Mouse (Mus musculus) forebrain, embryonic 15.5 days (tissue): ENCODE results near the gene Calr. TPM values are rescaled to one million over a fixed set of nuclear protein-coding genes. Genes with fewer than 3 reads are reported as not detected.

Source experiments
- ATAC-seq: fragments of 200-750 bp; cut with Nextera tagmentation; replicated peaks from 2 replicates; pipeline ENCODE4 v1.8.0; 2017; ENCODE audit warnings: mild to moderate bottlenecking, moderate TSS enrichment, moderate library complexity
- H3K27ac ChIP-seq: fragments of 300-500 bp; sonication (generic); replicated peaks from 2 replicates; pipeline ENCODE4 v1.5.1; 2015; ENCODE audit warnings: mild to moderate bottlenecking, inconsistent platforms
- H3K27me3 ChIP-seq: fragments of 300-500 bp; sonication (generic); 2 replicates; pipeline ENCODE4 v1.6.1; 2015; ENCODE audit warnings: inconsistent platforms
- H3K36me3 ChIP-seq: fragments of 300-500 bp; sonication (generic); 2 replicates; pipeline ENCODE4 v1.6.1; 2015; ENCODE audit warnings: mild to moderate bottlenecking, inconsistent platforms
- H3K4me1 ChIP-seq: fragments of 300-500 bp; sonication (generic); 2 replicates; pipeline ENCODE4 v1.6.1; 2015; ENCODE audit warnings: inconsistent platforms
- H3K4me2 ChIP-seq: fragments of 300-500 bp; sonication (generic); replicated peaks from 2 replicates; pipeline ENCODE4 v1.6.1; 2015; ENCODE audit warnings: mild to moderate bottlenecking, inconsistent platforms
- H3K4me3 ChIP-seq: fragments of 300-500 bp; sonication (generic); 2 replicates; pipeline ENCODE4 v1.5.1; 2015; ENCODE audit warnings: mild to moderate bottlenecking, inconsistent platforms
- H3K9ac ChIP-seq: fragments of 300-500 bp; sonication (generic); replicated peaks from 2 replicates; pipeline ENCODE4 v1.6.1; 2015; ENCODE audit warnings: mild to moderate bottlenecking, inconsistent platforms
- H3K9me3 ChIP-seq: fragments of 300-500 bp; sonication (generic); 2 replicates; pipeline ENCODE4 v1.6.1; 2016; ENCODE audit warnings: inconsistent platforms
- WGBS: fragments of 180-500 bp; shearing (Covaris S2); methylation state at CpG from one replicate; pipeline ENCODE4 v1.1.7; 2015; ENCODE audit warnings: mixed read lengths; 5-methylcytosine and 5-hydroxymethylcytosine counted together
- microRNA-seq: library from miRNA; unstranded; fragments of <30 nt; microRNA quantifications from one replicate; pipeline ENCODE4, GENCODE M21; 2016
- polyA plus RNA-seq: library from polyadenylated mRNA; unstranded; fragments of >200 nt; fragmentation: Nextera tagmentation; extraction: Ambion mirVana; gene quantifications from 2 replicates; pipeline ENCODE4 v1.2.1, GENCODE M21; 2015

Gene Calr
- polyA plus RNA-seq, 1 experiment from 2014 or later, result 559 TPM

DNA sequence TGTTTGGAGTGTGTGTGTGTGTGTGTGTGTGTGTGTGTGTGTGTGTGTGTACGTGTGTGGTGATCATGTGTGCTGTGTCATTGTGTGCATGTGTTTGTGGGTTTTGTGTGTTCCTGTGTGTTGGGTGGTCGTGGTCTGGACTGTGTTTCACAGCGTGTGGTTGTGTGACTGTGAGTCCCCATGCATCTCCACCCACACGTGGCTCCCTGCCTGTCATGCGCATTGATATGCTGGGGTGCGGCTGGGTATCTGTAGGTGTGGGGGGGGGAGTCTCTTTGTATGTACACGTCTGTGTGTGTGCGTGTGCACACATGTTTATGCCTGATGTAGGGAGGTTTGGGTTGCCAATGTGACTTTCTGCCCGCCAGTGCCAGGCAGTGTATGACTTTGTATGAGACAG lies 53.6 kb downstream of the Calr start:
- peak overlapping the region; percentile 8; the same call in 1 of the 2 replicates for H3K4me3 ChIP-seq
- 51% methylated on average over 9 of the region's 9 CpGs for WGBS
- no peak for ATAC-seq
- peak overlapping the region; percentile 35 for H3K4me2 ChIP-seq
- peak overlapping the region; percentile 97 for H3K27ac ChIP-seq
- peaks cover 99% of the 10 kb centered on the region for H3K4me1 ChIP-seq
- H3K9ac ChIP-seq, result peak overlapping the region; percentile 34; the same call in 1 of the 2 replicates
- H3K9me3 ChIP-seq, result no peaks in the 10 kb centered on the region
- no peaks in the 10 kb centered on the region for H3K36me3 ChIP-seq
- H3K27me3 ChIP-seq, result no peaks in the 10 kb centered on the region

DNA sequence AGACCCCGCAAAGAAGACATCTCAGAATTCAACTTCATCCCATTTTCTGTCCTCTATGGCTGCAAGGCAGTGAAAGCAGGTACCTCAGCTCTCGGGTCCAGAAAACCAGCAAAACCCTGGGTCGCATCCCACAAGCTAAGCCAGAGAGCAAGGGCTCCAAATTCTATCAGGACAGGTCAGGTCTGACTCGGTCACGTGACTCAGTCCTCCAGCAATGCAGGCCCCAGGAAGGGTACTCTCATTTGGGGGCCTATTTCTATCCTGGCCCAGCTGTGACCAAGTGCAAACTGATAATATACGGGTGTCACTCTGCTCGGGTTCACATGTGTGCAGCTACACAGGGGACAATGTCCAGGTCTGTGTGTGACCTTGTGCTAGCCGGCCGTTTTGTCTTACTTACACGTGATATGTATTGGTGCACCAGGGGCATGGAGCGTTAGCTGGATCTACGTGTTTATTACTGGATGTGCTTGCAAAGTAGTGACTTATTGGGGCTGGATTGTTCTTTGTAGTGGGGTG lies 54.2 kb downstream of the Calr start:
- ATAC-seq, result no peak
- 71% methylated on average over 12 of the region's 12 CpGs for WGBS
- Histone ChIP-seq H3K4me3 (no peak overlapping the region), H3K27me3 (no peaks in the 10 kb centered on the region), H3K9me3 (no peaks in the 10 kb centered on the region), H3K9ac (0 out of 2 replicates have a peak overlapping the region, but pooled peaks have one; percentile 34), H3K4me1 (peaks cover 99% of the 10 kb centered on the region), H3K36me3 (no peaks in the 10 kb centered on the region), H3K27ac (peak overlapping the region; percentile 97), H3K4me2 (no peak overlapping the region; the same call in 1 of the 2 replicates)

Small RNA genes within 50 kb of the gene (microRNA-seq; reads per million reads assigned to microRNA genes)
- gene Mir7069, result 1.8 reads per million

Other genes starting within 250 kb of the Calr start
- 26.0 and 33.4 TPM in 2 replicates for gene Ier2, start 184.1 kb downstream of the Calr start, polyA plus RNA-seq
- 62.4 and 64.0 TPM in 2 replicates for gene Trmt1, start 160.6 kb downstream of the Calr start, polyA plus RNA-seq
- 15.5 and 16.4 TPM in 2 replicates for gene Nacc1, start 159.1 kb downstream of the Calr start, polyA plus RNA-seq
- gene Lyl1, start 145.5 kb downstream of the Calr start, polyA plus RNA-seq, result 2.1 and 2.5 TPM in 2 replicates
- 2.7 TPM in 2 replicates for gene G430095P16Rik, start 123.9 kb downstream of the Calr start, polyA plus RNA-seq
- gene Nfix, start 46.6 kb downstream of the Calr start, polyA plus RNA-seq, result 413 and 445 TPM in 2 replicates
- gene Dand5, start 24.1 kb downstream of the Calr start, polyA plus RNA-seq, result 8.1 and 8.9 TPM in 2 replicates
- gene Gadd45gip1, start 15.4 kb downstream of the Calr start, polyA plus RNA-seq, result 36.3 and 39.9 TPM in 2 replicates
- gene Rad23a, start 6.3 kb downstream of the Calr start, polyA plus RNA-seq, result 82.1 and 85.1 TPM in 2 replicates
- gene Farsa, start 10.1 kb upstream of the Calr start, polyA plus RNA-seq, result 122 and 127 TPM in 2 replicates
- 55.0 and 64.4 TPM in 2 replicates for gene Syce2, start 25.2 kb upstream of the Calr start, polyA plus RNA-seq
- gene Gcdh, start 47.0 kb upstream of the Calr start, polyA plus RNA-seq, result 36.2 and 37.4 TPM in 2 replicates
- 0.75 and 0.87 TPM in 2 replicates for gene Klf1, start 55.0 kb upstream of the Calr start, polyA plus RNA-seq
- 5.6 TPM in 2 replicates for gene Dnase2a, start 61.6 kb upstream of the Calr start, polyA plus RNA-seq
- 48.3 and 52.5 TPM in 2 replicates for gene Mast1, start 90.4 kb upstream of the Calr start, polyA plus RNA-seq
- gene Rtbdn, start 100.1 kb upstream of the Calr start, polyA plus RNA-seq, result 2.0 and 2.3 TPM in 2 replicates
- gene Gm49661, start 122.5 kb upstream of the Calr start, polyA plus RNA-seq, result not detected in 2 replicates
- 1,445 and 1,467 TPM in 2 replicates for gene Prdx2, start 122.7 kb upstream of the Calr start, polyA plus RNA-seq
- gene Rnaseh2a, start 122.8 kb upstream of the Calr start, polyA plus RNA-seq, result 96.4 and 98.5 TPM in 2 replicates
- 7.6 TPM in 2 replicates for gene Junb, start 131.8 kb upstream of the Calr start, polyA plus RNA-seq
- gene Hook2, start 143.7 kb upstream of the Calr start, polyA plus RNA-seq, result 28.0 and 29.7 TPM in 2 replicates
- not detected in 2 replicates for gene Best2, start 167.6 kb upstream of the Calr start, polyA plus RNA-seq
- 152 and 154 TPM in 2 replicates for gene Asna1, start 178.3 kb upstream of the Calr start, polyA plus RNA-seq
- 141 and 150 TPM in 2 replicates for gene Trir, start 179.9 kb upstream of the Calr start, polyA plus RNA-seq
- 57.9 and 64.1 TPM in 2 replicates for gene Tnpo2, start 190.0 kb upstream of the Calr start, polyA plus RNA-seq
- 63.0 and 67.1 TPM in 2 replicates for gene Fbxw9, start 213.1 kb upstream of the Calr start, polyA plus RNA-seq
- 1.2 and 2.0 TPM in 2 replicates for gene Gm5741, start 221.0 kb upstream of the Calr start, polyA plus RNA-seq
- gene Dhps, start 224.8 kb upstream of the Calr start, polyA plus RNA-seq, result 91.4 and 92.3 TPM in 2 replicates
- 120 and 132 TPM in 2 replicates for gene Wdr83os, start 233.8 kb upstream of the Calr start, polyA plus RNA-seq
- gene Wdr83, start 234.4 kb upstream of the Calr start, polyA plus RNA-seq, result 62.1 and 62.3 TPM in 2 replicates
- 16.9 and 17.0 TPM in 2 replicates for gene Man2b1, start 236.3 kb upstream of the Calr start, polyA plus RNA-seq